Comparison of ENCODE assay signal across 10 mouse cellular contexts in genomic region chr7:34784469-34784868, GRCm38 (mm10). TPM values are rescaled to one million over a fixed set of nuclear protein-coding genes. Genes with fewer than 3 reads are reported as not detected.
"Had no signal": no experiment of that assay in that cellular context is flagged by ENCODE, and none has a peak within 500 bp of the region (broad histone marks: within the 10 kb centered on the region; RNA-seq: fewer than 3 reads in every experiment).

No protein-coding gene starts in this region.

- H3K27ac ChIP-seq: kidney, postnatal 0 days; limb, embryonic 13.5 days; liver, embryonic 14.5 days; midbrain, embryonic 12.5 days; stomach, embryonic 15.5 days had no signal

- H3K36me3 ChIP-seq: limb, embryonic 13.5 days; midbrain, embryonic 12.5 days; stomach, embryonic 15.5 days had no signal

- H3K4me3 ChIP-seq: limb, embryonic 13.5 days; midbrain, embryonic 12.5 days; myocyte; stomach, embryonic 15.5 days had no signal

- H3K9ac ChIP-seq: limb, embryonic 13.5 days; liver, embryonic 14.5 days; midbrain, embryonic 12.5 days; stomach, embryonic 15.5 days had no signal

- H3K4me1 ChIP-seq: stomach, embryonic 15.5 days had no signal

- H3K27me3 ChIP-seq: limb, embryonic 13.5 days; midbrain, embryonic 12.5 days; stomach, embryonic 15.5 days had no signal

- H3K9me3 ChIP-seq: limb, embryonic 13.5 days; midbrain, embryonic 12.5 days; stomach, embryonic 15.5 days had no signal

- DNase-seq: left cerebral cortex, postnatal 4 days; lung, adult 18-20 months; thymus, postnatal 36 days had no signal

- H3K4me2 ChIP-seq: limb, embryonic 13.5 days; midbrain, embryonic 12.5 days; stomach, embryonic 15.5 days had no signal

RNA-seq across cellular contexts. Expression of gene Chst8, which starts 28.0 kb away (rescaled TPM):
- total RNA-seq: megakaryocyte-erythroid progenitor cell, adult 5-6 weeks had no signal
- polyA plus RNA-seq: myocyte had no signal
